Comparison of ENCODE assay signal across 8 mouse cellular contexts in genomic region chr17:47737271-47738065, GRCm38 (mm10). TPM values are rescaled to one million over a fixed set of nuclear protein-coding genes. Genes with fewer than 3 reads are reported as not detected.
DNase-seq lines count a peak whose midpoint lies in the region; ATAC-seq and TF ChIP-seq lines count a peak whose summit lies in the region.

No protein-coding gene starts in this region.

- intact Hi-C loops in heart, postnatal 36 days (cut with DNase I): no loop called here

- no peak for TF ChIP-seq EP300 in ES-Bruce4 (IDR thresholded peaks at IDR 0.05; ENCODE audit: insufficient read depth, low read depth, low read length)

- no peaks in the 10 kb centered on the region for H3K36me3 ChIP-seq in ES-Bruce4 (ENCODE audit: control insufficient read depth, insufficient read depth, low read length, poor library complexity, severe bottlenecking)
- no peaks in the 10 kb centered on the region for H3K36me3 ChIP-seq in forebrain, embryonic 16.5 days (ENCODE audit: control insufficient read depth, insufficient read depth)
- H3K36me3 ChIP-seq in lung, embryonic 15.5 days: no peaks in the 10 kb centered on the region

- H3K4me3 ChIP-seq in ES-Bruce4 (ENCODE audit: low read depth, low read length): peak overlapping the region; percentile 74
- H3K4me3 ChIP-seq in forebrain, embryonic 16.5 days (replicated peaks; ENCODE audit: low read length): peak overlapping the region; percentile 64
- H3K4me3 ChIP-seq in lung, embryonic 15.5 days: peak overlapping the region; percentile 86
- H3K4me3 ChIP-seq in olfactory bulb, adult 2 months (ENCODE audit: insufficient read depth, low read depth, low read length): peak overlapping the region; percentile 71

- peak; percentile 65 for ATAC-seq in forebrain, embryonic 16.5 days
- ATAC-seq in lung, embryonic 15.5 days (ENCODE audit: borderline replicate concordance, extremely low read depth, low FRiP score, low TSS enrichment): peak; percentile 92

- H3K27me3 ChIP-seq in ES-Bruce4 (ENCODE audit: control insufficient read depth, insufficient read depth, low read length, poor library complexity, severe bottlenecking): no peaks in the 10 kb centered on the region
- peaks cover 24% of the 10 kb centered on the region for H3K27me3 ChIP-seq in forebrain, embryonic 16.5 days (replicated peaks; ENCODE audit: control insufficient read depth, insufficient read depth, low read length)
- peaks cover 7% of the 10 kb centered on the region; the same call in 1 of the 2 replicates for H3K27me3 ChIP-seq in lung, embryonic 15.5 days

- H3K27ac ChIP-seq in ES-Bruce4 (ENCODE audit: insufficient read depth, low read length): peak overlapping the region; percentile 67
- no peak overlapping the region for H3K27ac ChIP-seq in forebrain, embryonic 16.5 days (ENCODE audit: low read length)
- peak overlapping the region; percentile 80 for H3K27ac ChIP-seq in lung, embryonic 15.5 days
- no peak overlapping the region; the same call in 1 of the 2 replicates for H3K27ac ChIP-seq in olfactory bulb, adult 2 months (ENCODE audit: insufficient read depth, low read depth, low read length)

- no peaks in the 10 kb centered on the region for H3K9me3 ChIP-seq in ES-Bruce4 (replicated peaks; ENCODE audit: control insufficient read depth, insufficient read depth, low read length, poor library complexity, severe bottlenecking)
- 0 out of 2 replicates have a peak, but pooled peaks cover 3% of the 10 kb centered on the region for H3K9me3 ChIP-seq in forebrain, embryonic 16.5 days (ENCODE audit: control insufficient read depth, low read length)
- H3K9me3 ChIP-seq in lung, embryonic 15.5 days: no peaks in the 10 kb centered on the region

- H3K4me2 ChIP-seq in forebrain, embryonic 16.5 days (ENCODE audit: low read length): peak overlapping the region; percentile 96
- peak overlapping the region; percentile 99 for H3K4me2 ChIP-seq in lung, embryonic 15.5 days

- peak overlapping the region; percentile 81 for H3K9ac ChIP-seq in ES-Bruce4 (ENCODE audit: low read depth, poor library complexity, severe bottlenecking)
- peak overlapping the region; percentile 54 for H3K9ac ChIP-seq in forebrain, embryonic 16.5 days (replicated peaks; ENCODE audit: low read depth, low read length)
- H3K9ac ChIP-seq in lung, embryonic 15.5 days: peak overlapping the region; percentile 68

- peaks cover 6% of the 10 kb centered on the region for H3K4me1 ChIP-seq in ES-Bruce4 (ENCODE audit: control insufficient read depth, insufficient read depth, low read length)
- peaks cover 18% of the 10 kb centered on the region for H3K4me1 ChIP-seq in forebrain, embryonic 16.5 days (replicated peaks; ENCODE audit: control insufficient read depth, insufficient read depth, low read length)
- H3K4me1 ChIP-seq in lung, embryonic 15.5 days: peaks cover 21% of the 10 kb centered on the region
- H3K4me1 ChIP-seq in olfactory bulb, adult 2 months (ENCODE audit: control insufficient read depth, insufficient read depth, low read length): peaks cover 20% of the 10 kb centered on the region

- peak; percentile 91 for DNase-seq in cerebellum, adult 11-12 months
- DNase-seq in heart, postnatal 36 days: peak; percentile 89 to 93
- peak; percentile 74 to 82 for DNase-seq in layer of hippocampus, adult 8-10 months (ENCODE audit: low spot score in 2 of 2)
- DNase-seq in thymus, postnatal 0 days (ENCODE audit: low spot score): peak; percentile 46

- TF ChIP-seq POLR2A in ES-Bruce4 (IDR thresholded peaks at IDR 0.05; ENCODE audit: insufficient read depth, low read length): no peak
- TF ChIP-seq POLR2A in olfactory bulb, adult 2 months (IDR thresholded peaks at IDR 0.05; ENCODE audit: insufficient read depth, low read depth, low read length): no peak

- TF ChIP-seq CTCF in ES-Bruce4 (IDR thresholded peaks at IDR 0.05; ENCODE audit: low read depth, low read length): no peak
- TF ChIP-seq CTCF in olfactory bulb, adult 2 months (IDR thresholded peaks at IDR 0.05; ENCODE audit: insufficient read depth, low read depth, low read length): no peak

- 1% methylated on average over 57 of the region's 60 CpGs for WGBS in forebrain, embryonic 16.5 days
- 3% methylated on average over 38 of the region's 60 CpGs for WGBS in lung, embryonic 15.5 days
- WGBS in olfactory bulb, adult 2 months: 2% methylated on average over 46 of the region's 60 CpGs

RNA-seq across cellular contexts. Expression of gene Tfeb, which starts 0.6 kb away (rescaled TPM):
- 13.5 and 13.7 TPM in 2 replicates for polyA plus RNA-seq in ES-Bruce4 (2011; ENCODE audit: insufficient read depth, insufficient read length, low read depth, missing spikeins)
- polyA plus RNA-seq in forebrain, embryonic 16.5 days (2015; fragmentation: Nextera tagmentation; extraction: Ambion mirVana): 2.2 TPM in 2 replicates
- total RNA-seq in heart, postnatal 36 days (2021): 10 to 100 TPM; 39.9 to 44.8 TPM
- total RNA-seq in layer of hippocampus, adult 8-10 months (2022): 10 to 100 TPM; 13.4 to 18.5 (median 17.6) TPM
- polyA plus RNA-seq in lung, embryonic 15.5 days (2015; fragmentation: Nextera tagmentation; extraction: Ambion mirVana): 12.9 and 14.7 TPM in 2 replicates
- polyA plus RNA-seq in olfactory bulb, adult 2 months (2012; ENCODE audit: insufficient read depth, insufficient read length, low replicate concordance, missing spikeins): not detected in 2 replicates
- polyA plus RNA-seq in thymus, postnatal 0 days (2015; fragmentation: Nextera tagmentation; extraction: Ambion mirVana): 4.7 and 5.5 TPM in 2 replicates

RNA-seq across cellular contexts. Expression of gene Pgc, which starts 10.8 kb away (rescaled TPM):
- polyA plus RNA-seq in ES-Bruce4 (2011; ENCODE audit: insufficient read depth, insufficient read length, low read depth, missing spikeins): 4.9 and 5.0 TPM in 2 replicates
- not detected in 2 replicates for polyA plus RNA-seq in forebrain, embryonic 16.5 days (2015; fragmentation: Nextera tagmentation; extraction: Ambion mirVana)
- not detected for total RNA-seq in heart, postnatal 36 days (2021)
- total RNA-seq in layer of hippocampus, adult 8-10 months (2022): not detected
- 14.2 and 15.7 TPM in 2 replicates for polyA plus RNA-seq in lung, embryonic 15.5 days (2015; fragmentation: Nextera tagmentation; extraction: Ambion mirVana)
- not detected in 2 replicates for polyA plus RNA-seq in olfactory bulb, adult 2 months (2012; ENCODE audit: insufficient read depth, insufficient read length, low replicate concordance, missing spikeins)
- 2.4 and 2.5 TPM in 2 replicates for polyA plus RNA-seq in thymus, postnatal 0 days (2015; fragmentation: Nextera tagmentation; extraction: Ambion mirVana)

RNA-seq across cellular contexts. Expression of gene Prickle4, which starts 42.9 kb away (rescaled TPM):
- polyA plus RNA-seq in ES-Bruce4 (2011; ENCODE audit: insufficient read depth, insufficient read length, low read depth, missing spikeins): 2.0 and 2.2 TPM in 2 replicates
- polyA plus RNA-seq in forebrain, embryonic 16.5 days (2015; fragmentation: Nextera tagmentation; extraction: Ambion mirVana): 0.54 and 1.0 TPM in 2 replicates
- total RNA-seq in heart, postnatal 36 days (2021): 1 to 10 TPM; 2.1 to 4.8 TPM
- total RNA-seq in layer of hippocampus, adult 8-10 months (2022): 1 to 10 TPM; 2.9 to 3.7 (median 3.2) TPM
- 0.73 and 0.86 TPM in 2 replicates for polyA plus RNA-seq in lung, embryonic 15.5 days (2015; fragmentation: Nextera tagmentation; extraction: Ambion mirVana)
- polyA plus RNA-seq in olfactory bulb, adult 2 months (2012; ENCODE audit: insufficient read depth, insufficient read length, low replicate concordance, missing spikeins): not detected in 2 replicates
- 0.81 and 1.2 TPM in 2 replicates for polyA plus RNA-seq in thymus, postnatal 0 days (2015; fragmentation: Nextera tagmentation; extraction: Ambion mirVana)

RNA-seq across cellular contexts. Expression of gene Gm21981, which starts 43.2 kb away (rescaled TPM):
- polyA plus RNA-seq in ES-Bruce4 (2011; ENCODE audit: insufficient read depth, insufficient read length, low read depth, missing spikeins): 0.24 and 1.0 TPM in 2 replicates
- 0.48 and 0.60 TPM in 2 replicates for polyA plus RNA-seq in forebrain, embryonic 16.5 days (2015; fragmentation: Nextera tagmentation; extraction: Ambion mirVana)
- total RNA-seq in heart, postnatal 36 days (2021): under 1 TPM; 0.50 to 0.70 TPM
- 1 to 10 TPM; 3.3 to 4.3 (median 3.6) TPM for total RNA-seq in layer of hippocampus, adult 8-10 months (2022)
- 0.35 and 0.45 TPM in 2 replicates for polyA plus RNA-seq in lung, embryonic 15.5 days (2015; fragmentation: Nextera tagmentation; extraction: Ambion mirVana)
- not detected in 2 replicates for polyA plus RNA-seq in olfactory bulb, adult 2 months (2012; ENCODE audit: insufficient read depth, insufficient read length, low replicate concordance, missing spikeins)
- 0.12 and 0.18 TPM in 2 replicates for polyA plus RNA-seq in thymus, postnatal 0 days (2015; fragmentation: Nextera tagmentation; extraction: Ambion mirVana)

RNA-seq across cellular contexts. Expression of gene Frs3, which starts 48.6 kb away (rescaled TPM):
- polyA plus RNA-seq in ES-Bruce4 (2011; ENCODE audit: insufficient read depth, insufficient read length, low read depth, missing spikeins): 14.0 and 14.5 TPM in 2 replicates
- 21.3 and 27.1 TPM in 2 replicates for polyA plus RNA-seq in forebrain, embryonic 16.5 days (2015; fragmentation: Nextera tagmentation; extraction: Ambion mirVana)
- total RNA-seq in heart, postnatal 36 days (2021): 1 to 10 TPM; 4.0 to 4.3 TPM
- total RNA-seq in layer of hippocampus, adult 8-10 months (2022): 10 to 100 TPM; 28.6 to 36.7 (median 31.2) TPM
- polyA plus RNA-seq in lung, embryonic 15.5 days (2015; fragmentation: Nextera tagmentation; extraction: Ambion mirVana): 5.6 and 6.5 TPM in 2 replicates
- polyA plus RNA-seq in olfactory bulb, adult 2 months (2012; ENCODE audit: insufficient read depth, insufficient read length, low replicate concordance, missing spikeins): not detected in 2 replicates
- polyA plus RNA-seq in thymus, postnatal 0 days (2015; fragmentation: Nextera tagmentation; extraction: Ambion mirVana): 0.98 and 1.3 TPM in 2 replicates

Comparison
In these comparisons a context has a peak if more than half of its experiments do, and no peak if none do; other contexts are left out.
1. H3K27ac ChIP-seq: peak in ES-Bruce4 (single experiment) and lung, embryonic 15.5 days (single experiment); none in forebrain, embryonic 16.5 days (single experiment) and olfactory bulb, adult 2 months (single experiment).
2. Peak in every context shown above with its lines, with median percentiles within 50 percentile points of each other: H3K4me3 ChIP-seq, H3K9ac ChIP-seq and DNase-seq.